Mouse (Mus musculus): Measurements from ENCODE around the gene Gm11983. TPM values are rescaled to one million over a fixed set of nuclear protein-coding genes. Genes with fewer than 3 reads are reported as not detected.

Gene Gm11983
- not detected in 2 replicates for polyA plus RNA-seq (2021; fragmentation: Nextera tagmentation)
- long read RNA-seq, experiment 1 = 0 reads
- long read RNA-seq, experiment 2 = 0 reads

GRCm38 (mm10) chr11:6837554-6837953 lies at the start of gene Gm11983:
TSS of gene Gm11983 (minus strand) at chr11:6837654.

Other genes with a start within 250 kb of the Gm11983 start
- gene Nacad, start 231.6 kb downstream of the Gm11983 start, polyA plus RNA-seq (2021; fragmentation: Nextera tagmentation) = 11.0 and 14.2 TPM in 2 replicates
- 15.8 and 21.1 TPM in 2 replicates for gene Tbrg4, start 211.6 kb downstream of the Gm11983 start, polyA plus RNA-seq (2021; fragmentation: Nextera tagmentation)
- not detected in 2 replicates for gene Wap, start 199.0 kb downstream of the Gm11983 start, polyA plus RNA-seq (2021; fragmentation: Nextera tagmentation)
- 7.1 and 9.5 TPM in 2 replicates for gene Ramp3, start 179.1 kb downstream of the Gm11983 start, polyA plus RNA-seq (2021; fragmentation: Nextera tagmentation)
- 21.7 and 21.8 TPM in 2 replicates for gene Adcy1, start 225.8 kb upstream of the Gm11983 start, polyA plus RNA-seq (2021; fragmentation: Nextera tagmentation)